Mouse (Mus musculus): Measurements from ENCODE around the gene Scd2.
"Not testable (repeated sequence)": the region's sequence is repeated elsewhere in the genome, so short reads cannot be mapped to it uniquely, and the experiment has no call there.

Gene Scd2

DNA sequence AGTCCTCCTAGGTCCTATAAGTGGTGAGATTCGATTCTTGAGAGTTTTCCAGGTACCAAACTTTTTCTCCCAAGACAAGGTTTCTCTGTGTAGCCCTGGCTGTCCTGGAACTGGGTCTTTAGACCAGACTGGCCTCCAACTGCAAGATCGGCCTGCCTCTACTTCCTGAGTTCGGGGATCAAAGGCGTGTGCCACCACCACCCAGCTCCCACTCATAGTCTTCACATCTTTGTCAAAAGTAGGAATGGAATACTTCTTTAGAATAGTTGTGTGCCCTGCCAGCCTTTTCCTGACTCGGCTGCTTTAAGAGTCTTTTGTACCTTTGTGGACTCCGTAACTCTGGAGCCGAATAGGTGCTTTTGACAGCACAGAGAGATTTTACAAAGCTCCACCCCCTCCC, 2.7 kb downstream of the Scd2 start:
- no peak for DNase-seq (ENCODE audit: low read depth, low spot score)

DNA sequence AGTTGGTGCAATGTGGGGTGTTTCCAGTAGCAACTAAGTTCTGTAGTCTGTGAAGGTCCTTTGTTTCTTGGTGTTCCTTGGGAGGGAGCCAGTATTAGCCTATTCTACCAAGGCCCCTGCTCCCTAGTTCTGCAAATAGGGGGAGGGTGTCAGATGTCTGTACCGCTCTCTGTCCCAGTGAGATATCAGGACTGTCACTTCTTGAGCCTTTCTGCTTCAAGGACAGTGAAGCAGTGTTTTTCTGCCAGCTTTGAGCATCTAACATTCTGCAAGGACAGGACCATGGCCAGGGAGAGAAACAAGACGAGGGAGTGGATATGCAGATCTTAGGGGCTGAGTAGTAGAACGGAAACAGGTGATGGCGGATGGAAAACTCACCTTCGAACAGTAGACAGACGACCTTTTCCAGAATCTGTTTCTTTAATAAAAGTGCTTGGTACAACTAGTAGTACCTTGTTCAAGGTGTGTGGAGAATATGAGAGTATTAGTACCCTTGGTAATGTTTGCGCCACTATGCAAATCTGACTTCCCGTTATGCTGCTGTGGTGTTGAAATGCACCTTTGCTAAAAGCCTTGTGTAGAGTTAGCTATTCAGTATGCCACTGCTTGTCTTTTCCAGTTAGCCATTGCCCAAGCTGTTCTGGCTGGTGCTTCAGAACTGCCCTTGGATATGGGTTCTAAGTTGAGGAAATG, 3.7 kb downstream of the Scd2 start:
- no peak for DNase-seq (ENCODE audit: low read depth, low spot score)

DNA sequence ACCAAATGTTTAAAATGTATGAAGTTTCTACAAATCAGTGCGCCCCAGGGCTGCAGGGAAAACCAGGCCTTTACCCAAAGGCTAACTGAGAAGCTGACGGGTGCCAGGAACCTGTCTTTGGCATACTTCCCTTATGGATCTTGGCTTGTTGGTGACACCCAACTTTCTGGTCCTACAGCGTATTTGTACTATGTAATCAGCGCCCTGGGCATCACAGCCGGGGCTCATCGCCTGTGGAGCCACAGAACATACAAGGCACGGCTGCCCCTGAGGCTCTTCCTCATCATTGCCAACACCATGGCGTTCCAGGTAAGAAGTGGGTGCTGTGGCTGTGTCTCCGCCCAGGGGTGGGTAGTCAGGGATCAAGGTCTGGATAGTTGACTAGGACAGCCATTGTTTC, 4.4 kb downstream of the Scd2 start:
- no peak for DNase-seq (ENCODE audit: low read depth, low spot score)

DNA sequence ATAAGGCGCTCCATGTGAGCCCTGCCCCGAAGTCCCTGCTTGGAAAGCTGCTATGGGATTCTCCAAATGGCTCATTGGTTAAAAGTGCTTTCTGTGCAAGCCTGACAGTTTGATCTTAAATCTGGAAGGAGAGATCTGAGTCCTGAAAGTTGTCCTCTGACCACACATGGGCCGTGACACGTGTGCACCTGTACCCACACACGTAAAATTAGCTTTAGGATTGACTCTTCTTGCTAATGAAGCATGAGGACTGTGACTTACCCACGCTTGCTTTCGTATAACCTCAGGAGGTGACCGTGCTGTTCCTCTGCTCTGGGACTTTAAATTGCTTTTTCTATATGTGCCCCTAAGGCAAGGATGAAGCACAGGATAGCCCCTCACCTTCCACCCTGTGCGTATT, 5.6 kb downstream of the Scd2 start:
- no peak for DNase-seq (ENCODE audit: low read depth, low spot score)

DNA sequence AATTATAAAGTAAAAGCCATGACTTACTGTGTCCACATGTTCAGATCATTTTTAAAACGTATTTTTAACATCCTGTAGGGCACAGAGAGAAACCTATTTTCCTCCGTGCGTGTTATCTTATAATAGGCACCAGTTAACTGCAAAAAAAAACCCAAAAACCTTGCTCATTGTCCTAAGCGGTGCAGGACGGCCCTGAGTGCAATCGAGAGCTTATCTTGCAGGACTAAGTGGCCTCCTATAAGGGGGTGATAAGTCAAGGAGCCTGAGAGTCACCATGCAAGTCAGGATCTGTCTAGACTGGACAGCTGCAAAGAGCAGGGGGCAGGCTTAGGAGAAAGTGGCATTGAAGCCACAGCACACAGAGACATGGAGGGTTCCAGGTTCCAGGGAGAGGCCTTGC, 6.4 kb downstream of the Scd2 start:
- no peak for DNase-seq (ENCODE audit: low read depth, low spot score)

DNA sequence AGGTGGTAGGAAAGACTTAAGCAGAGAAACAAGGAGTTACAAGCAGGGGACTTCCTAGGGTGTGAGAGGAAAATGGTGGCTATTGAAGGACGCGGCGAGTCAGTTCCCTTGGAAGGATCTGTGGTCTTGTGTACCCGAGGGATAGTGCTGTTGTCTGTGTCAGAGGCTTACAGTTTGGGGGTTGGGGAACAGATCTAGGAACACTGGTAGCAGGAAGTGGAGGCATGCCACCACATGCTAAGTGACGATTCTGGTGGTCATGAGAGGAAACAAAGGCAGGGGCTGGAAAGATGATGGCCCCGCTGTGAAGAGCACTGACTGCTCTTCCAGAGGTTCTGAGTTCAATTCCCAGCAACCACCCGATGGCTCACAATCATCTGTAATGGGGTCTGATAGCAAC, 7.0 kb downstream of the Scd2 start:
- no peak for DNase-seq (ENCODE audit: low read depth, low spot score)

DNA sequence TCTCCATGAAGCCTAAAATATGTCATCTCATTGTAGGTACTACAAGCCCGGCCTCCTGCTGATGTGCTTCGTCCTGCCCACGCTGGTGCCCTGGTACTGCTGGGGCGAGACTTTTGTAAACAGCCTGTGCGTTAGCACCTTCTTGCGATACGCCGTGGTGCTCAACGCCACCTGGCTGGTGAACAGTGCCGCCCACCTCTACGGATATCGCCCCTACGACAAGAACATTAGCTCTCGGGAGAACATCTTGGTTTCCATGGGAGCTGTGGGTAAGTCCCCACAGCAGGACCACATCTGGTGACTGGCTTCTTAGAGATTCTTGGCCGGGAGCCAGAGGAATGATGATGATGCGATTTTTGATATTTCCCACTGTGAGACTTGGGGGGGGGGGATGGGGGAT, 7.7 kb downstream of the Scd2 start:
- peak; percentile 12 for DNase-seq (ENCODE audit: low read depth, low spot score)

DNA sequence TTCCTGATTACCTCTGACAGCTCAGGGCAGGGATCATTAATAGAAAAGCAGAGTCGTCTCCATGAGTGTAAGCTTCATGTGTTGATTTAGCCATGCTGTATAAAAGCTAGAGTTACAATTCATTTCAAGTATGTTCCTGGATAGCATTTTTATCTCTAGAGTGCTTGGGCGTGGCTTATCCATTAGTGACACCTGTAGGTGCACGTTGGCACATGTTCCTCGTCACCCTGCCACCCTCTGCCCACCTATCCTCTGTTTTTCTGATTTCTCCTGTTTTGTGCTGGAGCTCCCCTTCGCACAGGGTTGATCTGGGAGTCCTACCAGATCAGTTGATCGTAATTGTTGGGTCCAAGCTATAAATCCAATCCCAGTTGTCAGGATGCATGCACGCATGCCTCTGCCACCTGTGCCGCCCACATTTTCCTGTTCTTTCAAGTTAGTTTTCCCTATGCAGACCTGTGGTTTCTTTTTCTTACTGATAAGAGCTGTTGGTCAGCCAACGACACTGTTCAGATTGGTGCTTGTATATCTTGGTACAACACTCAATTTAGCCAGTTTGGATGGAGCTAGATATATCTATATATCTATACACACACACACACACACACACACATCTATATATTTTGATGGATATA, 8.3 kb downstream of the Scd2 start:
- peak; percentile 18 for DNase-seq (ENCODE audit: low read depth, low spot score)

DNA sequence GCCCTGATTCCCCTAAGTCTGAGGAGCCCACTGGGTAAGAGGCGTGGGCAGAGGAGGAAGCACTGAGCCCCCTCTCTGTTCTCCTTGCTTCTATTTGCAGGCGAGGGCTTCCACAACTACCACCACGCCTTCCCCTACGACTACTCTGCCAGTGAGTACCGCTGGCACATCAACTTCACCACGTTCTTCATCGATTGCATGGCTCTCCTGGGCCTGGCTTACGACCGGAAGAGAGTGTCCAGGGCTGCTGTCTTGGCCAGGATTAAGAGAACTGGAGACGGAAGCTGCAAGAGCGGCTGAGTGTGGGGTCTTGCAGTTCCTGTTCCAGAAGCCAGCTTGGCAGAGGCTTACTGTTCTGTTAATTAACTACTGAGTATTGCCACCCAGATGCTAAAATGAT, 9.4 kb downstream of the Scd2 start:
- DNase-seq (ENCODE audit: low read depth, low spot score) = no peak

DNA sequence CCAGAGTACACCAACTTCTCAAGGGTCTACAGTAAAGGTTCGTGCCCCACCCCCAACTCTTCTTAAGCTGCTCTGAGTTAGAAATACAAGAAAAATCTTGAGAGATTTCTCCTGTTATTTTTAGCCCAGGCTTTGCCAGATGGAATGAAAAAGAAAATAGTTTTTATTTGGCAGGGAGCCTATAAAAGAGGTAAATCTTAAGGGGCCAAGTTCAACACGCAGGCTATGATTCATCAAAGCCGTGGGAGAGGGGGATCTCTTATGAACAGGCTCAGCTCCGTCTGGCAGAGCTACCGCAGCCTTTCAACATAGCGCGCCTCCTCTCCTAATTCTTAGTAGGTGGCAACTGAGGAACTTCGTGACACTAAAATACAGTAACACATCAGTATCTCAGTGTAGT, 10.0 kb downstream of the Scd2 start:
- DNase-seq (ENCODE audit: low read depth, low spot score) = no peak

DNA sequence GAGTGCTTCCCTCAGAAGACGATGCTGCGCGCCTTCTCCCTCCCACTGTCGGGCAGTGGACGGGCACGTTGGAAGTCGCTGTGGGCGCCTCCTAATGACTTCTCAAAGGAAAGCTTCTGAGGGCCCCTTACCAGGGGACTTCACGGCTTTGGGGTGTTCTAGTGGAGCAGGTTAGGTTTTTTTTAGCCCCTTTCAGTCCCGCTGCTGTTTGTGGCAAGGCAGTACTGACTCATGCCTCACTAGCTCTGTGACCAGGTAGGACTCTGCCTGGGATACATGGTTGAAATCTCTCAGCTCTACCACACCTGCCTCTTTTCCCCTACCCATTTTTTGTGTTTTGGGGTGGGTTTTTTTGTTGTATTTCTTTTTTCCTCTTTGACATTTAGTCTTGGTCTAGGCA, 10.9 kb downstream of the Scd2 start:
- no peak for DNase-seq (ENCODE audit: low read depth, low spot score)

DNA sequence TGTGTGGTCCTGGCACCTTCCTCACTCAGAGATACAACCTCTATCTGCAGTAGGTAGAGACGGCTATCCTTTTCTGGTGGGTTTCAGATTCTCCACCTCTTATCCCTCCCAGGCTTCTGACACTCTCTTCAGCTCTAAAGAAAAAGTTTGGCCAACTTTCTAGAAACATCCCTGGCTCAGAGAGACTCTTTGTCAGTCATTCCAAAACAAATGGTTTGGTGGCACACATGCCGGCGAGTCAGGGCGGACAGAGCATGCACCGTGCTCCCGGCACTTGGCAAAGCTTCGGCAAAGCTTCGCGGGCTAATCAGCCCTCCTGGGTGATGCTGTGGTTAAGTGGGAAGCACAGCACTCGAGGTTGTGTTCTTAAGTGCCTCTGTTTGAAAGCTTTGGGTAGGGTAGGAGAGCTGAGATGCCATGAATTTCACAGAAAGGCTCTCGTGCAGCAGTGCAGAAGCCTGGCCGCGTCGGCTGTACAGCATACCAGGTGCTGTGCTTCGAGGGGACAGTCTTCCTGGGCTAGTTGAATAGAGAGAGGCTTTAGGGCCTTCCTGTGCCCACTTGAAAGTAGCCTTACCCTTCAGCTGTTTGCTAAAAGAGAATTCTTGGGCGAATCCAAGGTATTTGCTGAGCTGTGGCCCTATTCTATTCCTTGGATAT, 11.5 kb downstream of the Scd2 start:
- peak; percentile 8 for DNase-seq (ENCODE audit: low read depth, low spot score)

DNA sequence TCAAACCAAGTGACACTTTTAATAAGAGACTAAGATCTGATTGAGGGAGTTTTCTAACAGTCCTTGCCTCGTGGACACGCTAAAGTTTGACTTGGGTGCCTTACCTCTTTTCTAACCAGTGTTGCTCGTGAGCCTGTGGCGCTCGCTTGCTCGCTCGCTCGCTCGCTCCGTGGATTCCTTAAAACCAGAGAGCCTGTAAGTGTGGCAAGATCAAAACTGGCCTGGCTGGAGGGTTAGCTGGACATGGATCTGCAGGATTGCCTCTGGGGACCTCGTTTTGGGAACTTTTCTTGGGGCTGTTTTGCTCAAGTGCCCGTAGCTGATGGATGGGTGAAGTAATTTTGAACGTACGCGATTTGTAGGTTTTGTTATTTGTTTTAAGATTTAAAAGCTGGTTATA, 12.2 kb downstream of the Scd2 start:
- peak; percentile 12 for DNase-seq (ENCODE audit: low read depth, low spot score)

DNA sequence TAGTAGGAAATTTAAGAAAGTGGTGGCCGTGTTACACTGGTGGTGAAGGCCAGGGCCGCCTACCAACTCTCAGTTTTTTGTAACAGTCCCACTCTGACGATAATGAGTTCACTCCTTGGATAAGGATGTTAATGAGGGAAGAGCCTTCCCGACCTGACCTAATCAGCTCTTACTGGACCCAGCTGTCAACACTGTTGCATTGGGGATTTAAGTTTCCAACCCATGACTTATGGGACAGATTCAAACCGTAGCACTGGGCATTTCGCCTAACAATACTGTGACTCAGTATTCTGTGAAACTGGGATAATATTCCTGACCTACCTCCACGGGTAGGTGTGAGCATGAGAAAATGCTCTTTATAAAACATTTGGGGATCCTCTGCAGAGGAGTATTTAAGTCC, 12.7 kb downstream of the Scd2 start:
- DNase-seq (ENCODE audit: low read depth, low spot score) = no peak

DNA sequence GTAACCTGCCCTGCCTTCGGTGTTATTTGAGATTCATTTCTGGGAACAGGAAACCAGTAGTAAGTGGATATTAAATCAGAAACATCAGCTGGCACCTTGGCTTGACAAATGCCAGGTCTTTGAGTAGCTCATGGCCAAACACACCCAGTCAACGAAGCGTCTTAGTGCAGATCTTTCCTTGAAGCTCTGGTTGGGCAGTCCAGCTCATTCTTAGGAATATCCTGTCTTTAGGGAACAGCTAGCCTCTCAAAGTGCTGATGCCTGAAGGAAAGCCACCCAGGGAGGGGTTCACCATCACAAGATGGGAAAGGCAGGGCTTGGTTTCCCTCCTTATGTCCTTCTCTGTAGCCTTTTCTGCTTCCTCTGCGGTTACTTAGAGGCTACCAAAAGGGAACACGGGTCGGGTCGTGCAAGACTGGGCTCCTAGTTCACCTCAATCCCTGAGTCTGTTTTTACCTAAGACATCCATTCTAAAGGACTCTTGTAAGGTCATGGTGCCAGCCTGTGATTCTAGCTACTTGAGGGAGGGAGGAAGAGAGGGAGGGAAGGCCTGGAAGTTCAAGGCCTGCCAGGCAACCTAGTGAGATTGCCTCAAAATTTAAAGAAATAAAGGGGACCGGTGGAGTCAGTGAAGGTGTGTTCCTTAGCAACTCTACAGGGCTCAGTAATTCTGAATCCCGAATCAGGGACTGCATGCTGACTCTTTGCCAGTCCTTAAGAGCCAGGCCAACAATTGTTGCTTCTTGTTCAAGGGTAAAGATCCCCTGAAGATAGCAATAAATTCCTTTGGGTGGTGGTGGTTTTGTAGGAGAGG, 13.8 kb downstream of the Scd2 start:
- peak; percentile 31 for DNase-seq (ENCODE audit: low read depth, low spot score)

DNA sequence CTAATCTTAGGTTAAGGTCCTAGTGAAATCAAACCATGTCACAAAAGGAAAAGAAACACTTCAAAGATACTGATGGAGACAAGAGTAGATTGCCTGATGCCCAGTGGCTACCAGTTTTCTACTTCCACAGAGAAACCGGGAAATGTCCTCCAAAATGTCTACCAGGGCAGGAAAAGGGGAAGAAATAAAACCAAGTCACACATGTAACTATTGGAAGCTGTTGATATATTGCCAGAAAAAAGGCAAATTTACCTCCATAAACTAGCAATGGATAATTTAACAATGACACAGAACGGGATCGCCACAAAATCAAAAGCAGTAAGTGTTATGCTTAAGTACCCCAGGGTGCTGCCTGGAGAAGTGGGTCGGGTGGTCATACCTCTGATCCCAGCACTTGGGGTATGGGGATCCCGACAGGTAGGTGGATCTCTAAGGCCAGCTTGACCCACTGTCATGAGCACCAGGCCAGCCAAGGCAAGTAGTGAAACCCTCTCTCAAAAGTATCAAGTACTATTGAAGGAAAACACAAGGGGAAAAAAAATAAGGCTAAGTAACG, 14.5 kb downstream of the Scd2 start:
- DNase-seq (ENCODE audit: low read depth, low spot score) = peak; percentile 37

DNA sequence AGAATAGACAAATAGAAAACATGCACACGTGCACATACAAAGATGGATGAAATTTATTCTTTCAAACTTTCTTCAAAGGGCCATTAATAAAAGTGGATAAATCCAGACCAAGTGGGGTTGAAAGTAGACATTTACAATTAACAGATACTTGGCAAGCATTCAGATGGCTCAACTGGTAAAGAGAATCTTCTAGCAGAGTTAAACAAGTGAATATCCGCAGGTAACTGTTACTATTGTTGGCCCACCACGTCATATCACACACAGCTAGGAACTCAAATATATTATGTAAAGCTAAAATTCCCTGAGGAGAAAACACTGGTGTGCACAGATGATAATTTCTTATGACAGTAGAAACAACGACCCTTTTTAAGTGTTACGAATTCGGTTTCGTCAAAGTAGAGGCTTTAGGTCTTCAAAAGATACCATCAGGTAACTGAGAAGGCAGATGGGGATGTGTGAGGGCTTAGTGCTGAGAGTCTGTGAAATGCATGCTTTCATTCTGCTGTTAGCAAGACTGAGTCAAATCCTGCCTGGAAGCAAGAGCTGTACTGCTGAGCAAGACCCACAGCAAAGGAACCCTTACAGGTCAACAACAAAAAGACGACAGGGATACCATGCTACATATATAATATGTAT, 15.3 kb downstream of the Scd2 start:
- no peak for DNase-seq (ENCODE audit: low read depth, low spot score)

DNA sequence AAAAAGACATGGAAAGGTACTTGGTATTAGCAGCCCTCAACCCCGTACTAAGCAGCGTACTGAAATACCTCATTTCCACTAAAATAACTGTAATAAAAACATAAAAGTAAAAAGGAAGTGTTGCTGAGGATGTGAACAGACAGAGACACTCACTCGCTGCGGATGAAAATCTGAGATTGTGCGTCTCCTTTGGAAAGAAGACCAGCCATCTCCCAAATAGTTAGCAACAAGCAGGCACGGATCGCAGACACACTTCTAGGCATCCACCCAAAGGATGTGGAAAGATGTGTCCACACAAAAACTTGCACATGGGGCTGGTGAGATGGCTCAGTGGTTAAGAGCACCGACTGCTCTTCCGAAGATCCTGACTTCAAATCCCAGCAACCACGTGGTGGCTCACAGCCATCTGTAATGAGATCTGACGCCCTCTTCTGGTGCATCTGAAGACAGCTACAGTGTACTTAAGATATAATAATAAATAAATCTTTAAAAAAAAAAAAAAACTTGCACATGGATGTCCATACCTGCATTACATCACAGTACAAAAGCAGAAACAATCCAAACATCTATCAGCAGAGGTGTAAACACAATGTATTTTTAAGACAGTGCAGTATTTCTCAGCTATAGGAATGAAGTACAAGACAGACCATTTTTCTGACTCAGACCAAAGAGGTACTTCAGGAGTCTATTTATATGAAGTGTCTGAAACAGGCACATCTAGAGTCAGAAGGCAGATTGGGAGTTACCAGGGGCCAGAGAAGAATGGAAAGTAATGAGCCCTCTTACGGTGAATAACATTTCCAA, 16.1 kb downstream of the Scd2 start:
- peak; percentile 24 for DNase-seq (ENCODE audit: low read depth, low spot score)

DNA sequence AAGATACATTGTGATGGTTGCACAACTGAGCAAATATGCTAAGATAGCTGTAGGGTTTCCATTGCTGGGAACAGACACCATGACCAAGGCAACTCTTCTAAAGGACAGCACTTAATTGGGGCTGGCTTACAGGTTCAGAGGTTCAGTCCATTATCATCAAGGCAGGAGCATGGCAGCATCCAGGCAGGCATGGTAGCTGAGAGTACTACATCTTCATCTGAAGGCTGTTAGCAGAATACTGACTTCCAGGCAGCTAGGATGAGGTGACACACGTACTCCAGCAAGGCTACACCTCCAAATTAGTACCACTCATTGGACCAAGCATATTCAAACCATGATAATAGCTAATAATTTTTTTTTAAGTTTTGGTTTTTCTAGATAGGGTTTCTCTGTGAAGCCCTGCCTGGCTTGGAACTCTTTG, 16.7 kb downstream of the Scd2 start:
- DNase-seq (ENCODE audit: low read depth, low spot score) = not testable (repeated sequence)

DNA sequence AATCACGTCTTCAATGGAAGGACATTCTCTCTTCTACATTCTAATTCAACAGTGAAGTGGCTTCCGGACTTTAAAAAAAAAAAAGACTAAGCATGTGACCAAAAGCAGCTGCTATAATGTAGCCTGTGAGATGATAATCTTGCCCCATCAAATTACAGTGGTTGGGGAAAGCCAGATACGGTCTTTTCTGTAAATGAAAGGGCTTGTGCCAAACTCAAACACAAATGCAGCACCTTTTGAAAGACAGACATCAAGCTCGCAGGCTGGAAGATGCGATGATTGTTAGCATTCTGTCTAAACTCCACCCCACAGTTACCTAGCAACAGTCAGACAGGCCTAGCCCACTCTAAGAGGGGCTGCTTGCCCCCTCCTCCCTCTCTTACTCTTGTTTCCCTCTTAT, 17.3 kb downstream of the Scd2 start:
- no peak for DNase-seq (ENCODE audit: low read depth, low spot score)

Data from A20 (cell line).